Mouse (Mus musculus): ENCODE measurements around the gene Cul1.
"Not testable (repeated sequence)": the region's sequence is repeated elsewhere in the genome, so short reads cannot be mapped to it uniquely, and the experiment has no call there.

Gene Cul1

DNA sequence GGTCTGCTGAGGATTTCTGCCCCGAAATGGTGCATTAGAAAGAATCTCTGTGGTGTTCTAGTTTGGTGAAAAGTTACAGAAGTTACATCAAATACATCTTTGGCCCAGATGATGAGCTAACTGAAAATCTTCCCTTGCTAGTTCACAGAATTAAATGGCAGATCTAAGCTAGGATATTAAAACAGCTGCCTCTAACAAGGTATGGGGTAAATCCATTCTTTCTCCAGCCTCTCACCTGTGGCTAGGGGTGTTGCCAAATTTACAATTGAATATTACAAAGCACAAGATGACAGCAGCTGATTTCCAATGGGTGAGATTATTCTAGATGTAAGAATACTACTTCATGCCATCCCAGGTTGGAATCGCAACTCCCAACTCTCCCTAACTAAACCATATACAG, at the start of gene Cul1:
Gene Cul1, plus strand, starts transcription at position 301 of the 400 bp plus-strand sequence.
- DNase-seq (ENCODE audit: low read depth, low spot score): no peak

DNA sequence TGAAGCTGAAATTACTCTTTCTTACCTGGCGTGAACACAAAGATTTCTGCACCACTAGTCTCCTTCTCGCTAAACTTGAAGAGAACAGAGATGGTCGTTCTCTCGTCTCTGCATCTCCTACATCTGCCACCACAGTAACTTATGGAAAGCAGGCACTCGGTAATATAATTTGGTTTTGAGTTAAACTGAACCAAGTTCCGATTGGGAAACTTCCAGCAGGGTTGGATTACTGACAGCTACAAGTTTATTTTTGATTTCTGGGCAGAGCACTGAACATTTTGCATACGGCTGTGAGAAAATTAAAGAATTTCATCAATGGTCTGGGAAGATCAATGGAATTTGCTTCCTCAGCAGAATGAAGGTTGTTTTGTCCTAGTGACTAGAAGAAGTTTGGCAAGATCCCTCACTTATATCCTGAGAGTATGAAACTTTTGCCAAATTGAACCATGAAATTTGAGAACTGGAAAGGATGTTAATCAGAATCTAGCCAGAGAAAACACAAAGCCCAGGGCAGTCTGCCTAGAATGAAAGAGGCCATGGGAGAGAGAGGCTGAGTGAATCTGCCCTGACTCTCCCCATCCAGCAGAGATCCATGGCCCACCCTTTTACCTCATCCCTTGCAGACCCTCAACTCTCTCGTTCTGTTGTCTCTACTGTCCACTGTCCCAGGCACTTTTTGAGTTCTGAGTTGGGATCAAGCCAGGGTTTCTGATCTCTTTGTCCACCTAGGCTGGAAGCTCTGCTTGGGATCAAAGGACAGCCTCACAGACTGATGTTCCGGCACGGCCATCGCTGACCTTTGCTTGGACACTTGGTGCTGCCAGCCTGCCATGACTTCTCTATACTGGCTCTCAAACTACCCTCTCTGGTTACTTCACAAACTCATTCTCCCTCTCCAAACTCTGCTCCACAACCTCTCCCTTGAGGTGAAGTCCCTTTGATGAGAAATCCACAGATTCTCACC, 48.5 kb upstream of the Cul1 start:
- peak; percentile 45 for DNase-seq (ENCODE audit: low read depth, low spot score)

DNA sequence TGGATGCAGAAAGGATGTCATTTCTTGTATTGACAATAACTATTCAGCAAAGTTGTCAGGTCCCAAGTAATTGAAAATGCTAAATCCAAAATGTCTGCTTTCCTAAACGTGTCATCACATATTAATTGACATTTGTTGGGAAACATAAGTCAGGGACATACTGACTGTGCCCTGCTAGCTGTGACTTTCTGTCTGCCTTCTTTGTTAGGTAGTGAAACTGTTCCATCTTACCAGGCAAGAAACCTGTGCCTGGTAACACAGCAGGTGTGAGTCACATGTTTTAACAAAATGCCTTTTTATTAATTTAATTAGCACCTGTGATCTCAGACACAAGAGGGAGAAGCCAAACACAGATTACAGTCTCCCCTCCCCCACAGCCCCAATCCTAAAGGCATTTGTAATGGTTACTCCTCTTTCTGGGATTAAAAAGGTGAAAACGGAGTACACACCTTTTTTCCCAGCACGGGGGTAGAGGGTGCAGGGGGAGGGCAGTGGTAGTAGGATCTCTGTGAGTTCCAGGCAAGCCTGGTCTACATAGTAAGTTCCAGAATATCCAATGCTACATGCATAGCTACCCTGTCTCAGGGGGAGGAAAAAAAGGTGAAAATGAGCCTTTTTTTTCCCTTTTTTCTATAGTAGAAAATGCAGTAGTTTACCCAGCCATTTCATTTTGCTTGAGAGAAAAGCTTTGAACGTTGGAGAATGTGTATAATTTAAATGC, 40.2 kb upstream of the Cul1 start:
- no peak for DNase-seq (ENCODE audit: low read depth, low spot score)

DNA sequence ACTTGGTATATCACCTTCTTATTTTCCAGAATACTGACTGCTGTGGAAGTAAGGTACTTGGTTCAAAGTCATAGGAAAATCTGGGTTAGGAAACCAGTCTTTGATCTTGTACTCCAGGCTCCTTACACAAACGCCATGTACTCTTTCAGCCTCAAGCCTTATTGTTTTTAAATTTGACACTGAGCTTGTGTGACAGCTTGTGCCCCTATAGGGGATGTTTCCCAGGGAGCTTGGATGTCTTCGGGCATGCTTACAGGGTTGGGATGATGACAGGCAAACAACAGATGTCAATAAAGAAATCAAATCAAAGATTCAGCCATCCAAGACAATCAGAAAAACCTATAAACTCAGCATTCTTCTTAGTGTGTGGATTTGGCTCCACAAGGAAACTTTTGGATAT, 39.5 kb upstream of the Cul1 start:
- DNase-seq (ENCODE audit: low read depth, low spot score): no peak

DNA sequence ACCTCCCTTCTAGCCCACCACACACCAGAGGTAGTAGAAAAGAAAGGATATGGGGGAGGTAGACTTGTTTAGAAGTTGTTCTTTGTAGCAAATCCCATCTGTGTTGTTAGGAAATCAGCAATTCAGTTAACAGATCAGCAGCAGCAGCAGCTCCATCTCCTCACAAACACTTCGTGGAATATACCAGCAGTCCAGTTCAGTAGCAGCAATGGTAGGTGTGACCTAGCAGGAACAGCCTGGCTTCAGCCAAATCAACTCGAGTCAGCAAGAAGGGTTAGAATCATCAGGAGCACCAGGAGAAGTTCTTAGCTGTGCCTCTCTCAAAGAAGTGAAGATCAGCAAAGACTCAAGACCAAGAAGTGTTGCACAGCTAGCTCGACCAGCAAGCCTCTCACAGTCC, 34.5 kb upstream of the Cul1 start:
- DNase-seq (ENCODE audit: low read depth, low spot score): no peak

DNA sequence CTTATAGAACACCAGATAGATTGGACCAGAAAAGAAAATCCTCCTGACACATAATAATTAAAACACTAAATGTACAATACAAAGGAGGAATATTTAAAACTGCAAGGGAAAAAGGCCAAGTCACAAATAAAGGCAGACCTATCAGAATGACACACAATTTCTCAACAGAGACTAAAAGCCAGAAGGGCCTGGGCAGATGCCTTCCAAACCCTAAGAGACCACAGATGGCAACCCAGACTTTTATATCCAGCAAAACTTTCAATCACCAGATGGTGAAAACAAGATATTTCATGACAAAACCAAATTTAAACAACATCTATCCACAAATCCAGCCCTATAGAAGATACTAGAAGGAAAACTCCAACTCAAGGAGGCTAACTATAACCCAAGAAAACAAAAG, 33.0 kb upstream of the Cul1 start:
- no peak for DNase-seq (ENCODE audit: low read depth, low spot score)

DNA sequence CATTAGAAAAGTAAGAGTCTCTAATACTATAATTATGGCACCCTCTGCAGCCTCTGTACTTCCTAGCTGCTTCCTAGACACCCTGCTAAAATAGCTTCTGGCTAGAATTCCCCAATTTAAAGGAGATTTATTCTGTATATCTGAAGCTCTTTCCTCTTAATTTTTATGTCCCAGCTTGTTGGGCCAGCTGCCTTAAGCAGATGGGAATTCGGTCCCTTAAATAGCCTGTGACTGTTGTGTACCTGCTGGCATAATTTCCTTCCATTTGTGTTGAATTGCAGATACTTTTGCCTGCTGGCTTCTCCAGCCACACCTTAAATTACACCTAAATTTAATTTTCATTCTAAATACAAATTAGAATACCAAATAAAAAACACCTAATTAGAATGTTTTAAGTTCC, 32.0 kb upstream of the Cul1 start:
- no peak for DNase-seq (ENCODE audit: low read depth, low spot score)

DNA sequence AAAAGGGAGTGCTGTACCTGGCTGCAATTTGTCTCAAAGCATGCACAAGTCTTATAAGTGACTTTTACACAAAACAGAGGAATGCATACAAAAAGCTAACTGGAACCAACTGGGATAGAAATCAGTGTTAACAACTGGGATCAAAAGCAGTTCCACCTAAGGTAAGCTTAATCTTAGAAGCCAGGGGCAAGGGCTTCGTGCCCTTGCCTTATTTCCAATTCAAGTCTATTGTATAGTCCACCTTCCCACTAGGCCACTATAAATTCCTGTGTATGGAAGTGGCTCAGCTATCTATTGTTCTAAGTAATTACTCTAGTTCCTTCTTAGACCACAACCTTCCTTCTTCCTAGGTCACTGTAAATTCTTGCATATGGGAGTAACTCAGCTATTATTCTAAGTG, 27.1 kb upstream of the Cul1 start:
- DNase-seq (ENCODE audit: low read depth, low spot score): no peak

DNA sequence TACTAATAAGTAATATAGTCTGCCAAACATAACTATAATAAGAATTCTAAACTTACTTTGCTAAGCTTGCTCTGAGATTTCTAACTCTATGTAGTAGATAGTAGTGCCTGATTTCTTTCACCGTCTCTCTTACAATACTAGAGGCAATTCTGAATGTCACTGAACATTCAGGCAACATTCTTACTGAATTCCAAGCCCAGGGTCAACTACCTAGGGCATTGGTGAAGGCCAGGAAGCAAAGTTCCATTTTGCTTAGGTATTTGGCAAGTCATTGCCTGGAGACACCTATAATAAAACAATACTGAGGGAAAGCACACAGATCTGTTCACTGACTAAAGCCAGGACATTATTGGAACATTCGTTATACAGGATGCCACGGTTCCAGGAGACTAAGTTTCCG, 26.6 kb upstream of the Cul1 start:
- not testable (repeated sequence) for DNase-seq (ENCODE audit: low read depth, low spot score)

- DNase-seq (ENCODE audit: low read depth, low spot score): not testable (repeated sequence)
Measured at GRCm38 (mm10) chr6:47432795-47433194, 20.4 kb upstream of the Cul1 start.

DNA sequence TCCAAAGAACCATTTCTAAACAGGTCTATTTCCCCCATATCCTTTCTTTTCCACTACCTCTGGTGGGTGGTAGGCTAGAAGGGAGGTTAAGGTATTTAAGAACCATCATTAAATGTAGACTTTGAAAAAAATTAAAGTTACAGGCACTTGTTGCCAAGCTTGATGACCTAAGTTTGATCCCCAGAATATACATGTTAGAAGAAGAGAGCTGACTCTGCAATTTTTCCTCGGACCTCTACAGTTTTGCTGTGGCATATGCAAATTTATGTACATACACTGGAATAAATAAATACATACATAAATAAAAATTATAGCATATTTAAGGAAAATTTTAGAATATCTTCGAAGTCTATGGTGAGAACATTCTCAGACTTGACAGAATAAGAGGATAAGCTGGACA, 13.1 kb upstream of the Cul1 start:
- DNase-seq (ENCODE audit: low read depth, low spot score): no peak

GRCm38 (mm10) chr6:47447658-47448057, 5.5 kb upstream of the Cul1 start:
- no peak for DNase-seq (ENCODE audit: low read depth, low spot score)

GRCm38 (mm10) chr6:47453522-47454130, 428 bp downstream of the Cul1 start:
- peak; percentile 18 for DNase-seq (ENCODE audit: low read depth, low spot score)

GRCm38 (mm10) chr6:47454131-47454574, 955 bp downstream of the Cul1 start:
- DNase-seq (ENCODE audit: low read depth, low spot score): peak; percentile 66

DNA sequence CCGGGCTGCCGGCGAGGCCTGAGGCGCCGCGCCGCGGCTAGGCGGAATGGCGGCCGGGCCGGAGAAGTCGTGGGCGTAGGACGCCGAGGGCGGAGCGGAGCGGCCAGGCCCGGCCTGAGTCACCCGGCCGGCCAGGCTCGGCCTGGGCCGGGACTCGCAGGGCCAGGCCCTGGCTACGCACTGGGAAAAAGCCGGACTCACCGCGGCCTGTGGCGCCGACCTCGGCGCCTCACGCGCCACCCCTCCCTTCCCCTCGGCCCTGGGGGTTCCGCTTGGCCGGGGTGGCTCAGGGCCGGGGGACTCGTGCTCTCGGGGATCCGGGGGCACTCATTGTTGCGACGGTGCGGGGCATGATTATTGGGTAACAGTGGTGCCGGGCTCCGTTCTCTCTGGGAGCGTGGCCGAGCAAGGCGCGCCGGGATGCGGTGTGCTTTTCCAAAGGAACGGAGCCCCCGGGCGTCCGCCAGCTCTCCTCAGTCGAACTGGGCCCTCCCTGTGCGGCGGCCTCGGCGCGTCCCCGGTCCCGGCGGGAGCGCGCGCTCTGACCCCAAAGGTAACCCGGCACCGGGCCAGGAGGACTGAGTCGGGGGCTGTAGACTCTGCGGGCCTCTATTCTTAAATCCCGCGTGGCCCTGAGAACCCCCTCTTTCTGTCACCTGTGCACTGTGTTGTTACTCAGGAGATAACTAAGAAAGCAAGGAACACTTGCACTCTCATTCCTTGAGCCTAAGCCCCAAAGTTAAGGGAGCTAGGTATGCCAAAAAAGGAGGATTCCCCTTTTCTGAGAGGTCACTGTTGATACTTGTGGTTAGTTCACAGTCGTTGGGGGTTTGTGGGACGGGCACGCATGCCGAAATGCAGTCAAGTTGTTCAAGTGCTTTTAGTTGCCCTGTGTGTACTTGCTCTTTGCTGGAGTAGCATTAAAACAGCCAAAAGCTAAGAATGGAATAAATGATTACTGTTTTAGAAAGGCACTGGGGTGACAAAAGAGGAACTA, 1.7 kb downstream of the Cul1 start:
- DNase-seq (ENCODE audit: low read depth, low spot score): peak; percentile 38

DNA sequence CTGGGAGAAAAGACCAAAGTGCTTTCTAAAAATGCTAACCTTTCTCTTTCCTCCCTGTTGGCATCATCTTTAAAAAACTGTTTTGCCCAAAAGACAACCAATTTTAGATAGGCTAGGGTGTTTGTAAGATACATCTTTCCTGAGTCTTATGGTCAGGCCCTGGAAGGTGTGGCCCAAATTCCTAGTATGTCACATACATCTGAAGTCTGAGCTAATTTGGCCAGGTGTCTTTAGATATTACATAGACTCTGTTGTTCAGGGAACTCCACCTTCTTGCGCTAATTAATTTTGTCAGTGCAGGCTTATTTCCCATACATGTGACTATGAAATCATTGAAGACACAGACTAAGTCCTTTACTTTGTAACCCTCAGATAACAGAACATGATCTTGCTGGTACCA, 2.6 kb downstream of the Cul1 start:
- no peak for DNase-seq (ENCODE audit: low read depth, low spot score)

DNA sequence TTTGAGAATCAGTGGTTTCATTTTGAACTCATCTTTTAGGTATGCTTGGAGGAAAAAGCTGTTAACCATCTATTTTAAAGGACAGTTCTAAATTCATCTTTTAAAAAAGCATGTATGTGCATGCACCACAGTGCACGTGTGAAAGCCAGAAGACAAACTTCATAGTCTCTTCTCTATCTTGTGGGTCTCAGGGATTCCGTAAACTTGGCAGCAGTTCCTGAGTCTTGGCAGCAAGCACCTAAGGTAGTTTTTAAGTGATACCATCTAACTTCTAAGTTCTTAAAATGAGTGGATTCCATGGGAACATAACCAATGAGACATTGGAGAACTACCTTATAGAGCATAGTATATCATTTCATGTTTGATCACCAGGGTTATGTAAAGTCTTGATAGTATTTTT, 3.7 kb downstream of the Cul1 start:
- no peak for DNase-seq (ENCODE audit: low read depth, low spot score)

DNA sequence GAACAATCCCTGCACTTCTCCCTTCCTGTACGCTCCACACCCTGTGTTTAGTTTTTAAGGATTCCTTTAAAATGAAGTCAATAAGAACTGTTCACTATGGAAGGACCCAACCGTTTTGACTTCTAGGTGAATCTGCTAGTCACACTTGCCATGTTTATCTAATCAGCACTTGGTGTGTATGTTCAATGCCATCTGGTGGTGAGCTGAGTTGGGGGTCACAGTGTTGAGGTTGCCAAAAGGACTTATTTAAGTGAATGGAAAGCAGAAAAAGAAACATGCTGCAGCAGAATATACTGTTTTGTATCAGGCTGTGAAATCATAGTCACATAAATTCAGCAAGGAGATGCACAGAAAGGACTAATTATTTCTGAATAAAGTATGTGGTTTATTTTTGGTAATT, 12.2 kb downstream of the Cul1 start:
- no peak for DNase-seq (ENCODE audit: low read depth, low spot score)

DNA sequence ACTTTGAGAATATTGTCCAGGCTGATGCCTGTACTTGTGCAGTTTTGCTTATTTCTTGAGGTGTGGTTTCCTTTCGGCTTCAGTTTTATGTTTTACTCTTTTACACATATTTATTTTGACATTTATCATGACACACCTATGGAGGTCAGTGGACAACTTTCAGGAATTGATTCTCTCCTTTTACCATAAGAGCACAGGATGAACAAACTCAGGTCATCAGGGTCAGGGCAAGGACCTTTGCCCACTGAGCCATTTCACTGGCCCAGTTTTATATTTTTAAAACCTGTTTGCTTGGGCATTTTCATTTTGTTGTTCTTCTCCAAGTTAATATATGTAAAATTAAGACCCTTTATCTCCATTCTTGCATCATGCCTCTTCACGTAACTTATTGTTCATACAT, 13.3 kb downstream of the Cul1 start:
- DNase-seq (ENCODE audit: low read depth, low spot score): no peak

DNA sequence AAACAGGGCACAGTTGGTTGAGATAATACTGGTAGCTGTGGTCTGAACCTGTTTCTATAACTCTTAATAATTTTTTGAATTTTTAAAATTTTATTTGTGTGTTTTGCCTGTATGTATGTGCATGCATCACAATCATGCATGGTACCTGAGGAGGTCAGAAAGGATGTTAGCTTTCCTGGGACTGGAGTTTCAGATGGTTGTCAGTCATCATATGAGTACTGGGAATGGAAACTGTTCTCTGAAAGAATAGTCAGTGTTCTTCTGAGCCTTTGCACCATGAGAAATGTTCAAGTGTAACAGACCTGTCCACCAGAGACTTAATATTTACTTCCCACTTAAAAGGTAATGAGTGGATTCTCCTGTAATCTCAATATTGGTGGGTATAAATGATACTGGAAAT, 13.9 kb downstream of the Cul1 start:
- no peak for DNase-seq (ENCODE audit: low read depth, low spot score)

GRCm38 (mm10) chr6:47469760-47470159, 16.6 kb downstream of the Cul1 start:
- no peak for DNase-seq (ENCODE audit: low read depth, low spot score)

Data from skeletal muscle tissue, adult 2 months (tissue).